Mouse (Mus musculus) neural tube, embryonic 14.5 days (tissue): ENCODE data around the gene Gm10944. TPM values are rescaled to one million over a fixed set of nuclear protein-coding genes. Genes with fewer than 3 reads are reported as not detected.

Experiments used
- ATAC-seq: fragments of 200-750 bp; cut with Nextera tagmentation; 2 replicates; pipeline ENCODE4 v1.8.0; 2017; ENCODE audit warnings: low read depth, mild to moderate bottlenecking, moderate TSS enrichment, moderate library complexity
- H3K27ac ChIP-seq: fragments of 300-500 bp; sonication (generic); 2 replicates; pipeline ENCODE4 v1.5.1; 2014; ENCODE audit warnings: low read depth, mild to moderate bottlenecking, control low read depth, low read length, moderate library complexity, mixed read lengths
- H3K27me3 ChIP-seq: fragments of 300-500 bp; sonication (generic); 2 replicates; pipeline ENCODE4 v1.6.1; 2014; ENCODE audit warnings: low read length; ENCODE audit not compliant: control insufficient read depth, insufficient read depth
- H3K36me3 ChIP-seq: fragments of 300-500 bp; sonication (generic); 2 replicates; pipeline ENCODE4 v1.6.1; 2014; ENCODE audit warnings: low read length, mixed read lengths; ENCODE audit not compliant: control insufficient read depth, insufficient read depth
- H3K4me1 ChIP-seq: fragments of 300-500 bp; sonication (generic); 2 replicates; pipeline ENCODE4 v1.6.1; 2014; ENCODE audit warnings: low read length; ENCODE audit not compliant: control insufficient read depth, insufficient read depth
- H3K4me2 ChIP-seq: fragments of 300-500 bp; sonication (generic); 2 replicates; pipeline ENCODE4 v1.6.1; 2014; ENCODE audit warnings: mild to moderate bottlenecking, low read depth, low read length, control low read depth
- H3K4me3 ChIP-seq: fragments of 300-500 bp; sonication (generic); 2 replicates; pipeline ENCODE4 v1.5.1; 2014; ENCODE audit warnings: low read depth, low read length, control low read depth, mixed read lengths
- H3K9ac ChIP-seq: fragments of 300-500 bp; sonication (generic); replicated peaks from 2 replicates; pipeline ENCODE4 v1.6.1; 2014; ENCODE audit warnings: low read depth, mild to moderate bottlenecking, control low read depth, low read length, mixed read lengths
- H3K9me3 ChIP-seq: fragments of 300-500 bp; sonication (generic); 2 replicates; pipeline ENCODE4 v1.6.1; 2016; ENCODE audit warnings: low read length; ENCODE audit not compliant: control insufficient read depth
- WGBS: fragments of 180-500 bp; shearing (Covaris S2); extraction: QIAGEN DNeasy Blood & Tissue Kit; methylation state at CpG from one replicate; pipeline ENCODE4 v1.1.7; 2014; 5-methylcytosine and 5-hydroxymethylcytosine counted together
- polyA plus RNA-seq: library from polyadenylated mRNA; unstranded; fragments of >200 nt; fragmentation: Nextera tagmentation; extraction: Ambion mirVana; gene quantifications from 2 replicates; pipeline ENCODE4 v1.2.1, GENCODE M21; 2014

Gene Gm10944
- polyA plus RNA-seq, 1 experiment from 2014 or later = not detected

- 94% methylated on average over 1 of the region's 1 CpGs for WGBS
- Histone ChIP-seq H3K9ac (no peak overlapping the region), H3K9me3 (no peaks in the 10 kb centered on the region), H3K27me3 (no peaks in the 10 kb centered on the region), H3K27ac (no peak overlapping the region), H3K4me1 (no peaks in the 10 kb centered on the region), H3K36me3 (no peaks in the 10 kb centered on the region), H3K4me2 (no peak overlapping the region), H3K4me3 (no peak overlapping the region)
- ATAC-seq = no peak
These were observed 20.2 kb downstream of the Gm10944 start for GRCm38 (mm10) chr10:10701326-10701725.

- 86% methylated on average over 1 of the region's 1 CpGs for WGBS
- ATAC-seq = no peak
- no peaks in the 10 kb centered on the region for H3K36me3 ChIP-seq
These were observed 26.9 kb downstream of the Gm10944 start for GRCm38 (mm10) chr10:10708031-10708430.

GRCm38 (mm10) chr10:10710359-10710758 is 29.2 kb downstream of the Gm10944 start:
- no peaks in the 10 kb centered on the region for H3K4me1 ChIP-seq
- H3K27me3 ChIP-seq = no peaks in the 10 kb centered on the region
- no peak overlapping the region for H3K27ac ChIP-seq
- H3K4me3 ChIP-seq = no peak overlapping the region
- H3K36me3 ChIP-seq = no peaks in the 10 kb centered on the region
- no peak for ATAC-seq
- 98% methylated on average over 2 of the region's 2 CpGs for WGBS
- H3K4me2 ChIP-seq = no peak overlapping the region
- H3K9ac ChIP-seq = no peak overlapping the region
- H3K9me3 ChIP-seq = no peaks in the 10 kb centered on the region

More at GRCm38 (mm10) chr10:10708031-10708430, 26.9 kb downstream of the Gm10944 start:
- Histone ChIP-seq H3K9me3 (no peaks in the 10 kb centered on the region), H3K4me3 (no peak overlapping the region), H3K27ac (no peak overlapping the region), H3K27me3 (no peaks in the 10 kb centered on the region), H3K4me1 (no peaks in the 10 kb centered on the region), H3K4me2 (no peak overlapping the region), H3K9ac (no peak overlapping the region)

- 81% methylated on average over 2 of the region's 2 CpGs for WGBS
- Histone ChIP-seq H3K9ac (no peak overlapping the region), H3K4me3 (no peak overlapping the region), H3K9me3 (no peaks in the 10 kb centered on the region), H3K36me3 (no peaks in the 10 kb centered on the region), H3K4me2 (no peak overlapping the region), H3K4me1 (no peaks in the 10 kb centered on the region), H3K27ac (no peak overlapping the region), H3K27me3 (no peaks in the 10 kb centered on the region)
- ATAC-seq = no peak
These were observed 29.7 kb downstream of the Gm10944 start for GRCm38 (mm10) chr10:10710837-10711236.

- no peak overlapping the region for H3K4me2 ChIP-seq
- H3K27ac ChIP-seq = no peak overlapping the region
- no peaks in the 10 kb centered on the region for H3K4me1 ChIP-seq
- H3K9me3 ChIP-seq = no peaks in the 10 kb centered on the region
- no peak overlapping the region for H3K9ac ChIP-seq
- ATAC-seq = no peak
- H3K36me3 ChIP-seq = no peaks in the 10 kb centered on the region
- no peak overlapping the region for H3K4me3 ChIP-seq
- no peaks in the 10 kb centered on the region for H3K27me3 ChIP-seq
- WGBS = 90% methylated on average over 3 of the region's 3 CpGs
These were observed 45.4 kb downstream of the Gm10944 start for GRCm38 (mm10) chr10:10726501-10726900.

Other genes starting within 250 kb of the Gm10944 start
- 0.35 and 0.40 TPM in 2 replicates for gene Adgb, start 209.0 kb upstream of the Gm10944 start, polyA plus RNA-seq
- gene Rab32, start 123.1 kb upstream of the Gm10944 start, polyA plus RNA-seq = 3.6 and 4.8 TPM in 2 replicates